Mouse (Mus musculus): Measurements from ENCODE around the gene Arfgap3. TPM values are rescaled to one million over a fixed set of nuclear protein-coding genes. Genes with fewer than 3 reads are reported as not detected.

Gene Arfgap3
- polyA plus RNA-seq, 2 experiments: 10.1 to 15.3 TPM

DNA sequence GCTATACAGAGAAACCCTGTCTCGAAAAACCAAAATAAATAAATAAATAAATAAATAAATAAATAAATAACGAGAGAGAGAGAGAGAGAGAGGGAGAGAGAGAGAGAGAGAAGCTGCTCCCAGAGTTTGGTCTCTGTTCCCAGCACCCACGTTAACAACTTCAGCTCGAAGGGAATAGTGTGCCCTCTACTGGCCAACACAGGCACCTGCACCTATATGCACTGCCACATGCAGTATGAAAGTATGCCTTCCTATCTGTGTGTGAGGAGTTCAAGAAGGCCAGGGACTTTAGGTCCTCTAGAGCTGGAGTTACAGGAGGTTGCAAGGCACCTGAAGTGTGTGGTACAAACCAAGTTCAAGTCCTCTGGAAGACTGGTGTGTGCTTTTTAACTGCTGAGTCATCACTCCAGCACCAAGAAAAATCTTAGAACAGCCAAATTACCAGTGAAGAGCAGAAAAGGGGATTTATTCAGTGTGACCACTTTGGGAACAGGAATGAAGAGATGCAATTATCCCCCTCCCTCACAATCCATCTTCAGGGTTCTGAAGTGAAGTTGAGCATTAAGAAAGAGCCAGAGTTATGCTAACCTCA lies 94.8 kb downstream of the Arfgap3 start:
- TF ChIP-seq EP300 (IDR thresholded peaks at IDR 0.05; ENCODE audit: low read depth) (no peak), CTCF (IDR thresholded peaks at IDR 0.05; ENCODE audit: low read depth) (peak; percentile 67)
- no peak overlapping the region for H3K9ac ChIP-seq (replicated peaks)
- ATAC-seq (ENCODE audit: insufficient read depth): no peak
- peaks cover 0 to 7% of the 10 kb centered on the region in 2 experiments; a peak in 3 of 4 replicates for H3K4me1 ChIP-seq (replicated peaks; ENCODE audit: control insufficient read depth in 2 of 2, insufficient read depth in 2 of 2, low read length in 1 of 2)
- no peaks in the 10 kb centered on the region for H3K36me3 ChIP-seq (replicated peaks; ENCODE audit: control insufficient read depth, insufficient read depth, low read depth)
- H3K4me3 ChIP-seq (ENCODE audit: insufficient read depth in 1 of 2, low read depth in 2 of 2, low read length in 2 of 2): no peak overlapping the region
- peaks cover 27% of the 10 kb centered on the region for H3K27me3 ChIP-seq (ENCODE audit: control insufficient read depth, insufficient read depth, low read length)
- H3K9me3 ChIP-seq (ENCODE audit: control insufficient read depth, low read length): no peaks in the 10 kb centered on the region; the same call in 1 of the 2 replicates
- WGBS (ENCODE audit: insufficient replicate concordance): 80% methylated on average over 4 of the region's 4 CpGs
- H3K4me2 ChIP-seq (ENCODE audit: low read depth): no peak overlapping the region
- no peak for DNase-seq (ENCODE audit: low read depth in 3 of 3, low spot score in 3 of 3)
- H3K27ac ChIP-seq: no peak overlapping the region

DNA sequence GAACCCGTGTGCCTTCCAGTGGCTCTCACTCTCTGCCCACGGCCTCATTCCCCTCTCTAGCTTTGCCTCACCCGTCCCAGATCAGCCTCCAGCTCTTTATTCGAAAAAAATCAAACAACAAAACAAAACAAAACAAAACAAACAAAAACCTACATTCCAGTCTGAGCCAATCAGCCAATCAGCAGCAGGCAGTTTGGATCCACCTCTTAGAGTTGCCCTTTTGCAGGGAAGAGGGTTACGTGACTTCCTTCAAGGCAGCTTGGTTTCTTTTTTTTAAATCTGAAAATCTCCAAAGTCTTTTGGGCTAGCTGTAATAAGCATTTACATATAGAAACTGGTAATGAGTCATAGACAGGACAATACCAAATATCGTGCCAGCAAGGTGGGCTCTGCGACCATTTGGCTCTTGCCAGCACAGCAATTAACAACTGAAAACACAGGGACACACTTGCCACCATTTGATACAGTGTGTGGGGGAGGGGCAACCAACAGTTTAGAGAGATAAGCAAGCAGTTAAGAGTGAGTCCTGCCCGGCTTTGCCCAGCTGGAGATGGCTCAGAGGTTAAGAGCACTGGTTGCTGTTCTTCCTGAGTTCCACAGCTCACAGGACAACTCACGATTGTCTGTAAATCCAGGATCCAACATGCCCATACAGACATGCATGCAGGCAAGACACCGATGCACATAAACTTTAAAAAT lies 95.5 kb downstream of the Arfgap3 start:
- peaks cover 0 to 7% of the 10 kb centered on the region in 2 experiments; a peak in 3 of 4 replicates for H3K4me1 ChIP-seq (replicated peaks; ENCODE audit: control insufficient read depth in 2 of 2, insufficient read depth in 2 of 2, low read length in 1 of 2)
- ATAC-seq (ENCODE audit: insufficient read depth) (peak; percentile 51; the same call in 1 of the 2 replicates), DNase-seq (ENCODE audit: low read depth in 3 of 3, low spot score in 3 of 3) (peak; percentile 11 to 13 (median 12))
- no peak overlapping the region for H3K27ac ChIP-seq
- H3K27me3 ChIP-seq (ENCODE audit: control insufficient read depth, insufficient read depth, low read length): peaks cover 32% of the 10 kb centered on the region
- TF ChIP-seq EP300 (IDR thresholded peaks at IDR 0.05; ENCODE audit: low read depth): peak; percentile 18; the same call in 1 of the 2 replicates
- no peak for TF ChIP-seq CTCF (IDR thresholded peaks at IDR 0.05; ENCODE audit: low read depth)
- H3K4me2 ChIP-seq (ENCODE audit: low read depth): no peak overlapping the region; the same call in 1 of the 2 replicates
- 35% methylated on average over 10 of the region's 10 CpGs for WGBS (ENCODE audit: insufficient replicate concordance)
- no peaks in the 10 kb centered on the region; the same call in 1 of the 2 replicates for H3K9me3 ChIP-seq (ENCODE audit: control insufficient read depth, low read length)
- no peak overlapping the region for H3K4me3 ChIP-seq (ENCODE audit: insufficient read depth in 1 of 2, low read depth in 2 of 2, low read length in 2 of 2)
- no peak overlapping the region for H3K9ac ChIP-seq (replicated peaks)
- no peaks in the 10 kb centered on the region for H3K36me3 ChIP-seq (replicated peaks; ENCODE audit: control insufficient read depth, insufficient read depth, low read depth)

DNA sequence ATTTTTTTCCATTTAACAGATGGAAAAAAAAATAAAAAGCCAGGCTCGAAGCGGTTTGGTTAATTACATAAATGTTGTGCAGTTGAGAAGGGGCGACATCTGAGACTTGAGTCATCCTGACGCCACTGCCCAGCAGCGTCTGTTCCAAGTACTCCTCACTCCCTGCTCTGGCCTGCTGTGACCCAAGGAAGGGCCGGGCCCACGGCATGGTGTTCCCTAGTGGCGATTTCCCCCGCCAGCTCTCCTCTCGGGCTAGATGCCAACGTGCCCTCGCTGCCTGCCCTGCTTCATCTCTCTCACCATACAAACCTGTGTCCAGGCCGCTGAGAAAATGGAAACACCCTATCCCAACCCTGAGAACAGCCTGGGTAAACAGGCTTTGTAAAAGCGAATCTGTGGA lies 98.0 kb downstream of the Arfgap3 start:
- 58% methylated on average over 14 of the region's 14 CpGs for WGBS (ENCODE audit: insufficient replicate concordance)
- DNase-seq (ENCODE audit: low read depth in 3 of 3, low spot score in 3 of 3) (no peak), ATAC-seq (ENCODE audit: insufficient read depth) (no peak)
- Histone ChIP-seq H3K4me1 (replicated peaks; ENCODE audit: control insufficient read depth in 2 of 2, insufficient read depth in 2 of 2, low read length in 1 of 2) (peaks cover 0 to 7% of the 10 kb centered on the region in 2 experiments; a peak in 3 of 4 replicates), H3K4me2 (ENCODE audit: low read depth) (no peak overlapping the region), H3K9me3 (ENCODE audit: control insufficient read depth, low read length) (no peaks in the 10 kb centered on the region; the same call in 1 of the 2 replicates), H3K27ac (no peak overlapping the region), H3K27me3 (ENCODE audit: control insufficient read depth, insufficient read depth, low read length) (peaks cover 34% of the 10 kb centered on the region), H3K9ac (replicated peaks) (no peak overlapping the region), H3K36me3 (replicated peaks; ENCODE audit: control insufficient read depth, insufficient read depth, low read depth) (no peaks in the 10 kb centered on the region), H3K4me3 (ENCODE audit: insufficient read depth in 1 of 2, low read depth in 2 of 2, low read length in 2 of 2) (no peak overlapping the region)
- TF ChIP-seq EP300 (IDR thresholded peaks at IDR 0.05; ENCODE audit: low read depth) (no peak), CTCF (IDR thresholded peaks at IDR 0.05; ENCODE audit: low read depth) (no peak)

DNA sequence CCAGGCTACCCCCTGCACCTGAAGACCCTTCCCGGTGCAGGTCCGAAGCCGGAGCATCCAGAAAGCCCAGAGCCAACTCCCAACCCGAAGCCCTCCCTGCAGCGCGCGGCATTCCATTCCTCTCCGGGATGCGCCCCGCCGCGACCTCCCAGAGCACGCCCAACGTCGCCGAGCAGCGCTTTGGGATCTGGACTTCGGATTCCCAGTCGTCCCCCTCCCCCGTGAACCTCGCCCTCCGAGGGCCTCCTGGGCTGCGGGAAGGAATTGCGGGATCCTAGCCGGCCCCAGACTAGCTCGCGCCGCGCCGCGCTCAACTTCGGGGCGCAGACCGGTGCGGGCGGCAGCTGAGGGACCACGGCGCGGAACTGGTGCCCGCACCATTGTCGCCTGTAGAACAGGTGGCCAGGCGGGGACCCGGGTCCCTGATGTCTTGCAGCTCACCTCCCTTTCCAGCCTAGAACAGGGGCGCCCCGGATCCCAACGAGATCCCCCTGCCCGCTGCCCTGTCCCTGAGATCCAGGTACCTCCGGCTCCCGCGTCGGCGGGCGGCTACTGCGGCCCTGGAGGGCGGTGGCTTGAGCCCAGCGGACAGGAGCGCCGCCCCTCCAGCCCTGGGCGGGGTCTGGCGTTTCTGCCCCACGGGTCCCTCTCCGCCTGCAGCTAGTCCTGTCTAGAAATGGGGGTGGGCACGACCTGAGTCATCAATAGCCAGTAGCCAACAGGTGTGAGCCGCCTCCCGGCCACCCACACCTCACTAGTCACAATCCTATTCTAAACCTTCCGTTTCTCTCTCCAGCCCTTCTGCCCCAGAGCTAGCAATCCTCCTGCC lies 98.7 kb downstream of the Arfgap3 start, which contains the start of gene A4galt:
TSS of gene A4galt (minus strand) at position 599 of the 829 bp plus-strand sequence.
- H3K4me3 ChIP-seq (ENCODE audit: insufficient read depth in 1 of 2, low read depth in 2 of 2, low read length in 2 of 2): peak within 1 kb of the TSS; percentile 24 to 36; a peak in 3 of 4 replicates
- ATAC-seq (ENCODE audit: insufficient read depth) (no peak), DNase-seq (ENCODE audit: low read depth in 3 of 3, low spot score in 3 of 3) (no peak)
- H3K9me3 ChIP-seq (ENCODE audit: control insufficient read depth, low read length): no peaks in the 10 kb centered on the region; the same call in 1 of the 2 replicates
- no peak within 1 kb of the TSS for H3K9ac ChIP-seq (replicated peaks)
- H3K4me1 ChIP-seq (replicated peaks; ENCODE audit: control insufficient read depth in 2 of 2, insufficient read depth in 2 of 2, low read length in 1 of 2): peaks cover 0 to 7% of the 10 kb centered on the region in 2 experiments; a peak in 3 of 4 replicates
- no peaks in the 10 kb centered on the region for H3K36me3 ChIP-seq (replicated peaks; ENCODE audit: control insufficient read depth, insufficient read depth, low read depth)
- H3K27ac ChIP-seq: no peak within 1 kb of the TSS
- TF ChIP-seq CTCF (IDR thresholded peaks at IDR 0.05; ENCODE audit: low read depth): no peak
- no peak for TF ChIP-seq EP300 (IDR thresholded peaks at IDR 0.05; ENCODE audit: low read depth)
- 2% methylated on average over 62 of the region's 66 CpGs for WGBS (ENCODE audit: insufficient replicate concordance)
- H3K4me2 ChIP-seq (ENCODE audit: low read depth): peak within 1 kb of the TSS; percentile 50
- H3K27me3 ChIP-seq (ENCODE audit: control insufficient read depth, insufficient read depth, low read length): peaks cover 34% of the 10 kb centered on the region

Measured in liver, embryonic 14.5 days (tissue).